Mouse (Mus musculus) stomach, postnatal 0 days (tissue): ENCODE measurements around the gene 4930563M21Rik.
"Not testable (repeated sequence)": the region's sequence is repeated elsewhere in the genome, so short reads cannot be mapped to it uniquely, and the experiment has no call there.

Source experiments
- CTCF ChIP-seq: IDR thresholded peaks from 2 replicates; pipeline ENCODE4 v1.5.1; 2016; ENCODE audit warnings: antibody characterized with exemption, low read depth, mild to moderate bottlenecking, moderate library complexity
- EP300 ChIP-seq: optimal IDR thresholded peaks from 2 replicates; pipeline ENCODE3; 2016; ENCODE audit warnings: antibody characterized with exemption

DNA sequence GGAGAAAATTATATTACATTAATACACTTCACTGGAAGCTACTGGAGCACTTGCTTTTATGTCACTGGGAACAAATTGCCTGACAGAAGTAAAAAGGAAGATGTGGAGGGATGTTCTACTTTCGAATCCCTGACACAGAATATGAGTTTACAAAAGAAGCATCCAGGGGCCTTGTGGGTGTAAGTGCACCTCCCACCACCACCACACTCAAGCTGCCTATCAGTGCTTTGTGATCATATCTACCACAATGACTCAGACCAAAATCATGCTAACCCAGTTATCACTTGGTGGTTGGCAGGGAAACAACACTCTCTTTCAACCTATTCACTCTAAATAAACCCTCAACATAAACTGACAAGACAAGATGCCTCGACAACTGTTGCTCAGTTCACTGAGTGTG lies 5.7 kb downstream of the 4930563M21Rik start:
- TF ChIP-seq EP300, CTCF: not testable (repeated sequence)
